ENCODE assay signal across 10 mouse cellular contexts in genomic region chr8:57966676-57967075, GRCm38 (mm10).
DNase-seq lines count a peak whose midpoint lies in the region; ATAC-seq and TF ChIP-seq lines count a peak whose summit lies in the region.
"Had no signal": no experiment of that assay in that cellular context is flagged by ENCODE, and none has a peak within 500 bp of the region (broad histone marks: within the 10 kb centered on the region; RNA-seq: fewer than 3 reads in every experiment).

No protein-coding gene starts in this region.

- no peak for ATAC-seq in hindbrain, postnatal 0 days
- ATAC-seq in granulocyte monocyte progenitor cell, adult 5-6 weeks (replicated peaks; ENCODE audit: poor library complexity, severe bottlenecking) = no peak

- H3K27ac ChIP-seq in ES-Bruce4 (ENCODE audit: insufficient read depth, low read length) = no peak overlapping the region
- H3K27ac ChIP-seq in hindbrain, postnatal 0 days = no peak overlapping the region
- H3K27ac ChIP-seq: heart, embryonic 15.5 days; limb, embryonic 13.5 days had no signal

- no peaks in the 10 kb centered on the region for H3K9me3 ChIP-seq in ES-Bruce4 (replicated peaks; ENCODE audit: control insufficient read depth, insufficient read depth, low read length, poor library complexity, severe bottlenecking)
- no peaks in the 10 kb centered on the region for H3K9me3 ChIP-seq in hindbrain, postnatal 0 days (ENCODE audit: low read length)
- H3K9me3 ChIP-seq: heart, embryonic 15.5 days; limb, embryonic 13.5 days had no signal

- no peaks in the 10 kb centered on the region for H3K27me3 ChIP-seq in ES-Bruce4 (ENCODE audit: control insufficient read depth, insufficient read depth, low read length, poor library complexity, severe bottlenecking)
- no peaks in the 10 kb centered on the region for H3K27me3 ChIP-seq in hindbrain, postnatal 0 days (ENCODE audit: insufficient read depth, low read length)
- H3K27me3 ChIP-seq: heart, embryonic 15.5 days had no signal

- 25% methylated on average over 6 of the region's 6 CpGs for WGBS in hindbrain, postnatal 0 days

- H3K4me3 ChIP-seq in ES-Bruce4 (ENCODE audit: low read depth, low read length) = no peak overlapping the region
- H3K4me3 ChIP-seq in hindbrain, postnatal 0 days (ENCODE audit: low read length) = no peak overlapping the region
- H3K4me3 ChIP-seq: heart, embryonic 15.5 days; limb, embryonic 13.5 days had no signal

- no peaks in the 10 kb centered on the region for H3K4me1 ChIP-seq in ES-Bruce4 (ENCODE audit: control insufficient read depth, insufficient read depth, low read length)
- H3K4me1 ChIP-seq in hindbrain, postnatal 0 days (ENCODE audit: insufficient read depth, low read length) = no peaks in the 10 kb centered on the region
- H3K4me1 ChIP-seq: heart, embryonic 15.5 days had no signal

- no peak overlapping the region for H3K4me2 ChIP-seq in hindbrain, postnatal 0 days (ENCODE audit: low read depth, low read length)
- H3K4me2 ChIP-seq: heart, embryonic 15.5 days; limb, embryonic 13.5 days had no signal

- peak; percentile 19 to 49 for DNase-seq in cerebellum, postnatal 25 days
- no peak for DNase-seq in cerebellum, adult 18-20 months
- peak; percentile 30 to 40 for DNase-seq in left cerebral cortex, postnatal 14 days (ENCODE audit: low spot score in 2 of 2)
- DNase-seq in left cerebral cortex, adult 8-10 months (ENCODE audit: low spot score in 2 of 2) = no peak
- DNase-seq in hindbrain, postnatal 0 days (ENCODE audit: low spot score) = peak; percentile 69
- DNase-seq in layer of hippocampus, adult 8-10 months (ENCODE audit: low spot score in 2 of 2) = no peak

- H3K9ac ChIP-seq in ES-Bruce4 (ENCODE audit: low read depth, poor library complexity, severe bottlenecking) = no peak overlapping the region
- H3K9ac ChIP-seq in hindbrain, postnatal 0 days (replicated peaks; ENCODE audit: low read length) = no peak overlapping the region
- H3K9ac ChIP-seq: heart, embryonic 15.5 days; limb, embryonic 13.5 days had no signal

- TF ChIP-seq CTCF in ES-Bruce4 (IDR thresholded peaks at IDR 0.05; ENCODE audit: low read depth, low read length) = peak; percentile 61
- TF ChIP-seq CTCF in hindbrain, postnatal 0 days (IDR thresholded peaks at IDR 0.05; ENCODE audit: low read depth) = peak; percentile 72

- intact Hi-C loops in left cerebral cortex, postnatal 14 days (cut with DNase I) = loop anchor here (10.0 kb wide), 1 partner anchor 168 kb away; no protein-coding TSS in a partner anchor

- no peak for TF ChIP-seq POLR2A in ES-Bruce4 (IDR thresholded peaks at IDR 0.05; ENCODE audit: insufficient read depth, low read length)

- H3K36me3 ChIP-seq in ES-Bruce4 (ENCODE audit: control insufficient read depth, insufficient read depth, low read length, poor library complexity, severe bottlenecking) = no peaks in the 10 kb centered on the region
- H3K36me3 ChIP-seq in hindbrain, postnatal 0 days (ENCODE audit: insufficient read depth, low read length) = no peaks in the 10 kb centered on the region
- H3K36me3 ChIP-seq: heart, embryonic 15.5 days; limb, embryonic 13.5 days had no signal

- TF ChIP-seq EP300 in ES-Bruce4 (IDR thresholded peaks at IDR 0.05; ENCODE audit: insufficient read depth, low read depth, low read length) = no peak

Comparison
In these comparisons a context has a peak if more than half of its experiments do, and no peak if none do; other contexts are left out.
1. DNase-seq: peak in cerebellum, postnatal 25 days (2 of 2), left cerebral cortex, postnatal 14 days (2 of 2) and hindbrain, postnatal 0 days (single experiment); none in cerebellum, adult 18-20 months (0 of 2), left cerebral cortex, adult 8-10 months (0 of 2) and layer of hippocampus, adult 8-10 months (0 of 2).